Mouse (Mus musculus): ENCODE data around the gene Tnrc6b. TPM values are rescaled to one million over a fixed set of nuclear protein-coding genes. Genes with fewer than 3 reads are reported as not detected.
A peak's percentile ranks its signal among the peaks of the same experiment; 100 is the strongest.
"Not testable (repeated sequence)": the region's sequence is repeated elsewhere in the genome, so short reads cannot be mapped to it uniquely, and the experiment has no call there.

The Tnrc6b gene
- polyA plus RNA-seq, 1 experiment from 2014 or later, result 9.6 TPM

DNA sequence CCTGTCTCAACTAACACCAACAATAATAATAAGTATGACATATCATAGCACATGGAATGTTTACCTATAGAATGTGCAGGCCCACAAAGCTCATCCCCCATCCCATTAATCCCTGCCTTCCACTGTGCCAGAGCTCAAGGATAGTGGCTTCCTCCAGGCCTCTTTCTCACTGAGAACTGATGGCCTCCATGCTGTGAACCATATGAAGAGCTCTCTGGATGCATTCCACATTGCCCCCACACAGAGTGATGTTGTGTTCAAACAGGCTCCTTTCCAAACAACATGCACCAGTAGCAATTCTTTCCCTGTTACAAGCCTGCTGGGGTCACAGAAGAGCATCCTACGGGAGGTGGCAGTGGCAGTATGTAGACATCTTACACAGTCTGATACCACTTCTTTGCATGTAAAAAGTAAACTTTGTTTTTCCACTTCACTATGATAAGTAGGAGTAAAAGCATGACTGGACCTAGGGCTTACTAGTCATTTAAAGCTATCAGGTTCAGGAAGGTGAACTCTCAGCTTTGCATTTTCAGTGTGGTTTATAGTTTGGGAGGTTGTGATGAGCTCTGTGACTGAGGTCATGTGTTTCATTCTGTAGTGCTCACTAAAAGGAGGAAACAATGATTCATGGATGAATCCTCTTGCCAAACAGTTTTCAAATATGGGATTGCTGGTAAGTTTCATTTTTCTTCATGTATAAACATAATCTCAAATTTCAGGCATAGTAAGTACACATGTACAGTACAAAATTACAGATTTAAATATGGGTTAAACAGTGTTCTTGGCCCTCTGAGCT is 175.4 kb downstream of the Tnrc6b start:
- WGBS (ENCODE audit: insufficient replicate concordance), result 91% methylated on average over 1 of the region's 1 CpGs
- no peak overlapping the region for H3K4me3 ChIP-seq (ENCODE audit: low read depth, low read length)
- TF ChIP-seq EP300 (IDR thresholded peaks at IDR 0.05; ENCODE audit: low read depth) (no peak), CTCF (IDR thresholded peaks at IDR 0.05; ENCODE audit: low read depth) (no peak)
- no peak for DNase-seq
- H3K4me2 ChIP-seq (ENCODE audit: low read depth, low read length), result no peak overlapping the region
- H3K36me3 ChIP-seq (replicated peaks; ENCODE audit: insufficient read depth, low read length), result peaks cover 85% of the 10 kb centered on the region
- no peak overlapping the region for H3K9ac ChIP-seq (replicated peaks)
- H3K27me3 ChIP-seq (ENCODE audit: insufficient read depth, low read length), result no peaks in the 10 kb centered on the region
- no peaks in the 10 kb centered on the region for H3K9me3 ChIP-seq (ENCODE audit: low read length)
- ATAC-seq, result no peak
- H3K27ac ChIP-seq (ENCODE audit: low read depth), result no peak overlapping the region
- no peaks in the 10 kb centered on the region for H3K4me1 ChIP-seq (ENCODE audit: insufficient read depth)

DNA sequence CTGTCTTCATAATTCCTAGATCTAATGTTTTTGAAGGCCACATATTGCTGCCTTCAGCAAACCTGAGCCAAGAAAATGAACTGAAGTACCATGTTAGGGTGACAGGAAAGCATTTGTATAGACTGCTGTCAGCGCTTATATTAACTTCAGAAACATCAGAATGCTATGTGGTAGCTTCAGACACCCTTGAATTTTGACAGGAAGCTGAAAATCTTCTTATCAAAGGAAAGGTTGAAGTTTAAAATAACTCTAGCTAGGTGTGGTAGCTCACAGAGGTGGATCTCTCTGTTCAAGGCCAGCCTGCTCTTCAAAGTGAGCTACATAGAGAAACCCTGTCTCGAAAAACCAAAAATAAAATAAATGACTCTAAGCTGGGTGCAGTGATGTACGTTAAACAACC is 181.2 kb downstream of the Tnrc6b start:
- ATAC-seq, result no peak
- Histone ChIP-seq H3K9me3 (ENCODE audit: low read length) (no peaks in the 10 kb centered on the region), H3K36me3 (replicated peaks; ENCODE audit: insufficient read depth, low read length) (peaks cover 92% of the 10 kb centered on the region), H3K4me2 (ENCODE audit: low read depth, low read length) (no peak overlapping the region), H3K27me3 (ENCODE audit: insufficient read depth, low read length) (no peaks in the 10 kb centered on the region), H3K4me3 (ENCODE audit: low read depth, low read length) (no peak overlapping the region), H3K9ac (replicated peaks) (no peak overlapping the region), H3K27ac (ENCODE audit: low read depth) (no peak overlapping the region), H3K4me1 (ENCODE audit: insufficient read depth) (no peaks in the 10 kb centered on the region)
- WGBS (ENCODE audit: insufficient replicate concordance), result 92% methylated on average over 3 of the region's 3 CpGs
- DNase-seq, result no peak
- TF ChIP-seq CTCF (IDR thresholded peaks at IDR 0.05; ENCODE audit: low read depth) (no peak), EP300 (IDR thresholded peaks at IDR 0.05; ENCODE audit: low read depth) (no peak)

DNA sequence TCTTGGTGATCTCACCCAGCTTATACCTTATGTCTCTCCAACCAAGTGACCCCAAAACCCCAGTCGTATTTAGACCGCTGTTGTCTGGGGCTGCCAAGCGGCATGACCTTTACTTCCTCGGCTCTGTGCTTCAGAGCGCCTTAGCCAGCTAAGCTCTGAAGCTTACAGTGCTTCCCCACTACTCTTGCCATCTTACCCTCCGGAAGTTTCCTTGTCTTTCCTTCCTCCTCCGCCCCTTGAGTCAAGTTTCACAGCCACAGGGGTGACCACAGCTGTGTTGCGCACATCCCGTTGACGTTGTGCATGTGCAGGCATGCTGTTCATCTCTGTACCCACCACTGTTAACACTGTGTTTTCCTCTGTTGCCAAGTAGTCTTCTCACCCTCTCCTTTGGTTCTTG is 185.6 kb downstream of the Tnrc6b start:
- H3K36me3 ChIP-seq (replicated peaks; ENCODE audit: insufficient read depth, low read length), result peaks cover 86% of the 10 kb centered on the region
- ATAC-seq (no peak), DNase-seq (peak; percentile 52)
- WGBS (ENCODE audit: insufficient replicate concordance), result 65% methylated on average over 10 of the region's 10 CpGs
- H3K4me1 ChIP-seq (ENCODE audit: insufficient read depth), result no peaks in the 10 kb centered on the region
- TF ChIP-seq CTCF (IDR thresholded peaks at IDR 0.05; ENCODE audit: low read depth) (no peak), EP300 (IDR thresholded peaks at IDR 0.05; ENCODE audit: low read depth) (no peak)
- no peaks in the 10 kb centered on the region for H3K27me3 ChIP-seq (ENCODE audit: insufficient read depth, low read length)
- peak overlapping the region; percentile 64 for H3K27ac ChIP-seq (ENCODE audit: low read depth)
- no peak overlapping the region for H3K4me2 ChIP-seq (ENCODE audit: low read depth, low read length)
- no peak overlapping the region for H3K4me3 ChIP-seq (ENCODE audit: low read depth, low read length)
- no peak overlapping the region for H3K9ac ChIP-seq (replicated peaks)
- H3K9me3 ChIP-seq (ENCODE audit: low read length), result no peaks in the 10 kb centered on the region

DNA sequence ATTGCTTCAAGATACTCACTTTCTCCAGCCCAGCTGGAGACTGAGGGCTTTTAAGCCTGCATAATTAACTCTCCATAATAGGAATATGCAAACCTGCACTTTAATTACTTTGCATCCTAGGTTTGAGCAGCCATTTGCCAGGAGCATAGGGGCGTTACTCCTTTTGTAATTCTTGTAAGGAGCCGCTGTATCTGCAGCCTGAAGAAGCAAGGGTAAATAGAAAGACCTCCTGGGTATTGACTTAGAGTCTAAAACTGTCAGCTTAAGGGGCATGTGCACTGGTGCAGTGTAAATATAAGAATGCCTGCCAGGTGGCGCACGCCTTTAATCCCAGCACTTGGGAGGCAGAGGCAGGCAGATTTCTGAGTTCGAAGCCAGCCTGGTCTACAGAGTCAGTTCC is 186.8 kb downstream of the Tnrc6b start:
- Histone ChIP-seq H3K9ac (replicated peaks) (no peak overlapping the region), H3K27me3 (ENCODE audit: insufficient read depth, low read length) (no peaks in the 10 kb centered on the region), H3K9me3 (ENCODE audit: low read length) (no peaks in the 10 kb centered on the region), H3K4me3 (ENCODE audit: low read depth, low read length) (no peak overlapping the region), H3K4me2 (ENCODE audit: low read depth, low read length) (no peak overlapping the region), H3K4me1 (ENCODE audit: insufficient read depth) (no peaks in the 10 kb centered on the region), H3K36me3 (replicated peaks; ENCODE audit: insufficient read depth, low read length) (peaks cover 89% of the 10 kb centered on the region), H3K27ac (ENCODE audit: low read depth) (no peak overlapping the region)
- ATAC-seq (no peak), DNase-seq (no peak)
- TF ChIP-seq EP300 (IDR thresholded peaks at IDR 0.05; ENCODE audit: low read depth) (no peak), CTCF (IDR thresholded peaks at IDR 0.05; ENCODE audit: low read depth) (no peak)
- WGBS (ENCODE audit: insufficient replicate concordance), result 94% methylated on average over 5 of the region's 5 CpGs

DNA sequence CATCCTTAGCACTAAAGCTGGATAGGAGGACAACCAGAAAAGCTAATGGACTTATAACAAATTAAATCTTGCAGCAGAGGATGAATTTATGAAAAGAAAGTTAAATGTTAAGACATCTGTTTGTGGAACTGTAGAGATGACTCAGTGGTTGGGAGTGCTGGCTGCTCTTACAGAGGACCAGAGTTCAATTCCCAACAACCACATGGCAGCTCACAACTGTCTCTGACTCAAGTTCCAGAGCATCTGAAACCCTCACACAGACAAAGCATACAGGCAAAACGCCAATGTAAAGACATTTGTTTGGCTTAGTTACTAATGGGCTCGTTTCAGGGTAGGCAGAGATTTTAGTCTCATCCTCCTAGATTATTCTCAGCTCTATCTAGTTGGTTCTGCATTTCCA is 188.7 kb downstream of the Tnrc6b start:
- no peaks in the 10 kb centered on the region for H3K4me1 ChIP-seq (ENCODE audit: insufficient read depth)
- H3K9me3 ChIP-seq (ENCODE audit: low read length), result no peaks in the 10 kb centered on the region
- H3K27me3 ChIP-seq (ENCODE audit: insufficient read depth, low read length), result no peaks in the 10 kb centered on the region
- H3K9ac ChIP-seq (replicated peaks), result no peak overlapping the region
- H3K27ac ChIP-seq (ENCODE audit: low read depth), result no peak overlapping the region
- TF ChIP-seq EP300 (IDR thresholded peaks at IDR 0.05; ENCODE audit: low read depth), result no peak
- no peak for TF ChIP-seq CTCF (IDR thresholded peaks at IDR 0.05; ENCODE audit: low read depth)
- DNase-seq (no peak), ATAC-seq (no peak)
- no peak overlapping the region for H3K4me2 ChIP-seq (ENCODE audit: low read depth, low read length)
- 70% methylated on average over 2 of the region's 2 CpGs for WGBS (ENCODE audit: insufficient replicate concordance)
- peaks cover 89% of the 10 kb centered on the region for H3K36me3 ChIP-seq (replicated peaks; ENCODE audit: insufficient read depth, low read length)
- no peak overlapping the region for H3K4me3 ChIP-seq (ENCODE audit: low read depth, low read length)

DNA sequence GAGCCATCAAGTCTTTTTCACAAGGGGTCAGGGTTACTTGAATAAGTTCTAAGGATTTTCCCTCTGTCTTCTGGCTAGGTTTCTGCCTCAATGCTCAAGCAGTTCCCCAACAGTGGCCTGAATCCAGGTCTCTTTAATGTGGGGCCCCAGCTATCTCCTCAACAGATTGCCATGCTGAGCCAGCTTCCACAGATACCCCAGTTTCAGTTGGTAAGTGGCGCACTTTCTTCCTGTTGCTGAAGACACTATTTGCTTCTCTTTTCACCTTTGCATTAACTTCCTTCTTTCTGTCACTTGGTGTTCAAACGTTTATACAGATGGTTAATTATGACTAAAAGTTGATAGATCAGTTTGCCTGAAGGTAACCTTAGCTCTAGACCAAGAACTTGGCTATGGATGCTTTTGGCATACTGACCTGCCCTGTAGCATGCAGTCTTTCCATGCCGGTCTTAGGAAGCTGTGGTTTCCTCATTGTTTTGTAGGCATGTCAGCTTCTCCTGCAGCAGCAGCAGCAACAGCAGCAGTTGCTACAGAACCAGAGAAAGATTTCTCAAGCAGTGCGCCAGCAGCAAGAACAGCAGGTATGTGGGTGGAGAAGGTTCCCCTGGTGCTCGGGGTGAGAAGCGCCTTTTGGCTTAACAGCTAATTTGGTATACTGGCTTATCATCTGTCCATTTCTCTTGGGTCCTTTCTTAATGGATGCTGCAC is 190.8 kb downstream of the Tnrc6b start:
- H3K9me3 ChIP-seq (ENCODE audit: low read length), result no peaks in the 10 kb centered on the region
- peak overlapping the region; percentile 22; the same call in 1 of the 2 replicates for H3K4me2 ChIP-seq (ENCODE audit: low read depth, low read length)
- TF ChIP-seq EP300 (IDR thresholded peaks at IDR 0.05; ENCODE audit: low read depth) (no peak), CTCF (IDR thresholded peaks at IDR 0.05; ENCODE audit: low read depth) (no peak)
- DNase-seq (no peak), ATAC-seq (no peak)
- H3K4me1 ChIP-seq (ENCODE audit: insufficient read depth), result no peaks in the 10 kb centered on the region
- 62% methylated on average over 6 of the region's 6 CpGs for WGBS (ENCODE audit: insufficient replicate concordance)
- no peaks in the 10 kb centered on the region for H3K27me3 ChIP-seq (ENCODE audit: insufficient read depth, low read length)
- no peak overlapping the region for H3K4me3 ChIP-seq (ENCODE audit: low read depth, low read length)
- H3K27ac ChIP-seq (ENCODE audit: low read depth), result peak overlapping the region; percentile 57
- peaks cover 86% of the 10 kb centered on the region for H3K36me3 ChIP-seq (replicated peaks; ENCODE audit: insufficient read depth, low read length)
- H3K9ac ChIP-seq (replicated peaks), result no peak overlapping the region

DNA sequence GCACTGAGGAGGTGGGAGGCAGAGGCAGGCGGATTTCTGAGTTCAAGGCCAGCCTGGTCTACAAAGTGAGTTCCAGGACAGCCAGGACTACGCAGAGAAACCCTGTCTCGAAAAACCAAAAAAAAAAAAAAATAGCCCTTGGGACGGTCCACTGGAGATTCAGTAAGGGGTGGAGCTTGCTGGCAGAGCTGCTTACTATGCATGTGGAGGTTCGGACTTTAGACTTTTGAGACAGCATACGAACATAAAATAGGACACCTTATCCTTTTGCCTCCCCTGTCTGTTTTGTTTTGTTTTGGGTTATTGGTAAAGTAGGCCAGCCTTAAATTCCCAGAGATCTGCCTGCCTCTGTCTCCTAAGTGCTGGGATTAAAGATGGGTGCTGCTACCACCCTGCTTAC is 193.7 kb downstream of the Tnrc6b start:
- not testable (repeated sequence) for H3K9ac ChIP-seq (replicated peaks); H3K4me2 ChIP-seq (ENCODE audit: low read depth, low read length); H3K4me3 ChIP-seq (ENCODE audit: low read depth, low read length); H3K9me3 ChIP-seq (ENCODE audit: low read length); DNase-seq; H3K27me3 ChIP-seq (ENCODE audit: insufficient read depth, low read length); H3K4me1 ChIP-seq (ENCODE audit: insufficient read depth); H3K27ac ChIP-seq (ENCODE audit: low read depth); ATAC-seq
- 84% methylated on average over 6 of the region's 6 CpGs for WGBS (ENCODE audit: insufficient replicate concordance)
- H3K36me3 ChIP-seq (replicated peaks; ENCODE audit: insufficient read depth, low read length), result peaks cover 68% of the 10 kb centered on the region
